Mouse (Mus musculus): ENCODE data around the gene Creb5. TPM values are rescaled to one million over a fixed set of nuclear protein-coding genes. Genes with fewer than 3 reads are reported as not detected.

The Creb5 gene
- polyA plus RNA-seq, 1 experiment from 2014 or later, result 3.5 TPM

- H3K4me2 ChIP-seq (replicated peaks; ENCODE audit: low read depth, low read length), result no peak overlapping the region
- H3K27me3 ChIP-seq (ENCODE audit: insufficient read depth, low read length), result peaks cover 33% of the 10 kb centered on the region; the same call in 1 of the 2 replicates
- no peaks in the 10 kb centered on the region for H3K9me3 ChIP-seq (ENCODE audit: low read length)
- WGBS, result 87% methylated on average over 5 of the region's 5 CpGs
- no peak overlapping the region for H3K9ac ChIP-seq (replicated peaks; ENCODE audit: low read length)
- no peak overlapping the region for H3K4me3 ChIP-seq (ENCODE audit: low read length)
- no peak overlapping the region for H3K27ac ChIP-seq (ENCODE audit: low read length)
- ATAC-seq (ENCODE audit: low FRiP score, low TSS enrichment), result no peak
- peaks cover 14% of the 10 kb centered on the region; the same call in 1 of the 2 replicates for H3K4me1 ChIP-seq (ENCODE audit: insufficient read depth, low read length)
- no peaks in the 10 kb centered on the region for H3K36me3 ChIP-seq (ENCODE audit: insufficient read depth, low read length)
These were observed 324.4 kb downstream of the Creb5 start for GRCm38 (mm10) chr6:53611451-53611945.

DNA sequence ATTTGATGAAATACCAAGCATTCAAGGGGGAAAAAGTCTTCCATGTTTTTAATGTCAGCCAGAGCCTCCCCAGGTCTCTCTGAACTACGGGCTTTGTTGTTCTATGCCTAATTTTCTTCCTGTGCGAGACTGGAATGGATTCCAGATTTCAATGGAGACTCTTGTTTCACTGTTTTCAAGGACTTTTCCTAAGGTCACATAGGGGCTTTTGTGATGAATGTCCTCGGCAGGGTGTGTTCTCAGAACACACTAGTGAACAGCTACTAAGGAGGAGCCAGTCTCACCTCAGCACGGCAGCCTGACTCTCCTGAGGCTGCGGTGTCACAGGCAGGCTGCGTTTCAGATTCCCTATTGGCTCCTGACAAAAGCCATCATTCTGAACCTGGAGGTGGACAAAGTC, 325.6 kb downstream of the Creb5 start:
- Histone ChIP-seq H3K36me3 (ENCODE audit: insufficient read depth, low read length) (no peaks in the 10 kb centered on the region), H3K4me1 (ENCODE audit: insufficient read depth, low read length) (peaks cover 14% of the 10 kb centered on the region; the same call in 1 of the 2 replicates), H3K27ac (ENCODE audit: low read length) (no peak overlapping the region), H3K27me3 (ENCODE audit: insufficient read depth, low read length) (peaks cover 33% of the 10 kb centered on the region; the same call in 1 of the 2 replicates), H3K9ac (replicated peaks; ENCODE audit: low read length) (no peak overlapping the region), H3K4me2 (replicated peaks; ENCODE audit: low read depth, low read length) (no peak overlapping the region), H3K4me3 (ENCODE audit: low read length) (no peak overlapping the region), H3K9me3 (ENCODE audit: low read length) (no peaks in the 10 kb centered on the region)
- ATAC-seq (ENCODE audit: low FRiP score, low TSS enrichment), result no peak
- WGBS, result 25% methylated on average over 6 of the region's 6 CpGs

DNA sequence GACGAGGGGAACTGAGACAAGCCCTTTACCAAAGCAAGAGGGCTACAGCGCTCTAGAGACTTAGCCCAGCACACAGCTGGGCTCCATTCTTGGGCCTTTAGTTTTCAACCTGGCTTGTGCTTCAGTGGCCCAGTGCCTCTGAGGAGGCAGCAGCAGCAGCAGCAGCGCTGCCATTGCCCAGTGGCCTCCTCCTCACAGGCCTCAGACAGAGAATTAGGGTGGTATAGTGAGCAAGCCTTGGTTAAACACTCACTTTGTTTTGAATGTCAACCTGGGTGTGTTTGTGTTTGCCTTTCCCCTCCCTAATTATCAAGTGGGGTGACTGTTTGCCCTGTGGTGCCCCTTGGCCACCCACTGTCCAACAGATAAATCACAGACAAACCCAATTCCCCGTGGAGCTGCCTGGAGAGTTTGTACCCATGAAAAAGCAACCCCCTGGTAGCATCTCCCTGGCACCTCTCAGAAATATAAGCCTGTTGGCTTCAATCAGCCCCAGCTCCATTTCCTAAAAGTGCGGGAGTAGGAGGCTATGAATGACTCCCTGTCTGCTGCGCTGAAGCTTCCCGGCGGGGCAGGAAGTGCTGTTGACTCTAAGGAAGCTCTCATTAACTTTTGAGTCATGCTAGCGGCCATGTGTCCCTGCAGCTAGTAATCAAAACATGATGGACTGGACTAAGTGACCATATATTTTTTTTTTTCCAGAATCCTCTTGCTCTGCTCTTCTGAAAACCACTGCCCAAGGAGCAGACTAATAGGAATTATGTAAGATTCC, 328.6 kb downstream of the Creb5 start:
- ATAC-seq (ENCODE audit: low FRiP score, low TSS enrichment), result peak; percentile 85
- Histone ChIP-seq H3K9me3 (ENCODE audit: low read length) (no peaks in the 10 kb centered on the region), H3K4me3 (ENCODE audit: low read length) (no peak overlapping the region), H3K4me1 (ENCODE audit: insufficient read depth, low read length) (peaks cover 14% of the 10 kb centered on the region; the same call in 1 of the 2 replicates), H3K27me3 (ENCODE audit: insufficient read depth, low read length) (peaks cover 27% of the 10 kb centered on the region; the same call in 1 of the 2 replicates), H3K36me3 (ENCODE audit: insufficient read depth, low read length) (no peaks in the 10 kb centered on the region), H3K27ac (ENCODE audit: low read length) (no peak overlapping the region), H3K9ac (replicated peaks; ENCODE audit: low read length) (no peak overlapping the region), H3K4me2 (replicated peaks; ENCODE audit: low read depth, low read length) (no peak overlapping the region)
- 27% methylated on average over 9 of the region's 9 CpGs for WGBS

DNA sequence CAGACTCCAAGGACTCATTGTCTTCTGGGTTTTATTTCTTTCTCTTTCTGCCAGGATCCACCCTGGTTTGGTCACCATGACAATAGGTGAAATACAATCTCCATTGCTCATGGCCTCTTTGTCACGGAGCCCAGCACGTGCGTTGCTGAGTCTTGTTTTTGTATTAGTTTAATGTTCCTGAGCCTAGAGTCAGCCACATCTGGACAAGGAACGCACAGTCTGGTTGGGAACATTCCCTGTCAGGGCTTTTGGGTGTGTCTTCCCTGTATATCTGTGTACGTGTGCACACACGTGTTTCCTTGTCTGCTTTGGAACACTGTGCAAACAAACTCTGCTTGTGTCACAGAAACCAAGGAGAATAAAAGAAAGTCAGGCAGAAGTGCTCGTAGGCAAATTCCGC, 331.1 kb downstream of the Creb5 start:
- Histone ChIP-seq H3K27me3 (ENCODE audit: insufficient read depth, low read length) (peaks cover 12% of the 10 kb centered on the region; the same call in 1 of the 2 replicates), H3K9ac (replicated peaks; ENCODE audit: low read length) (no peak overlapping the region), H3K4me2 (replicated peaks; ENCODE audit: low read depth, low read length) (no peak overlapping the region), H3K4me1 (ENCODE audit: insufficient read depth, low read length) (peaks cover 19% of the 10 kb centered on the region; the same call in 1 of the 2 replicates), H3K36me3 (ENCODE audit: insufficient read depth, low read length) (no peaks in the 10 kb centered on the region), H3K9me3 (ENCODE audit: low read length) (no peaks in the 10 kb centered on the region), H3K4me3 (ENCODE audit: low read length) (no peak overlapping the region), H3K27ac (ENCODE audit: low read length) (no peak overlapping the region)
- ATAC-seq (ENCODE audit: low FRiP score, low TSS enrichment), result no peak
- 50% methylated on average over 8 of the region's 8 CpGs for WGBS

- no peak overlapping the region for H3K9ac ChIP-seq (replicated peaks; ENCODE audit: low read length)
- H3K27me3 ChIP-seq (ENCODE audit: insufficient read depth, low read length), result no peaks in the 10 kb centered on the region
- H3K4me3 ChIP-seq (ENCODE audit: low read length), result no peak overlapping the region
- H3K27ac ChIP-seq (ENCODE audit: low read length), result no peak overlapping the region
- 87% methylated on average over 1 of the region's 1 CpGs for WGBS
- H3K4me1 ChIP-seq (ENCODE audit: insufficient read depth, low read length), result peaks cover 19% of the 10 kb centered on the region; the same call in 1 of the 2 replicates
- no peak overlapping the region for H3K4me2 ChIP-seq (replicated peaks; ENCODE audit: low read depth, low read length)
- H3K36me3 ChIP-seq (ENCODE audit: insufficient read depth, low read length), result no peaks in the 10 kb centered on the region
- no peak for ATAC-seq (ENCODE audit: low FRiP score, low TSS enrichment)
- no peaks in the 10 kb centered on the region for H3K9me3 ChIP-seq (ENCODE audit: low read length)
These were observed 332.6 kb downstream of the Creb5 start for GRCm38 (mm10) chr6:53619676-53620075.

GRCm38 (mm10) chr6:53621295-53621694, 334.2 kb downstream of the Creb5 start:
- no peak for ATAC-seq (ENCODE audit: low FRiP score, low TSS enrichment)
- Histone ChIP-seq H3K4me3 (ENCODE audit: low read length) (no peak overlapping the region), H3K9me3 (ENCODE audit: low read length) (no peaks in the 10 kb centered on the region), H3K27ac (ENCODE audit: low read length) (no peak overlapping the region), H3K9ac (replicated peaks; ENCODE audit: low read length) (no peak overlapping the region), H3K4me1 (ENCODE audit: insufficient read depth, low read length) (peaks cover 5% of the 10 kb centered on the region; the same call in 1 of the 2 replicates), H3K27me3 (ENCODE audit: insufficient read depth, low read length) (peaks cover 3% of the 10 kb centered on the region), H3K36me3 (ENCODE audit: insufficient read depth, low read length) (no peaks in the 10 kb centered on the region), H3K4me2 (replicated peaks; ENCODE audit: low read depth, low read length) (no peak overlapping the region)
- 48% methylated on average over 5 of the region's 5 CpGs for WGBS

- Histone ChIP-seq H3K4me1 (ENCODE audit: insufficient read depth, low read length) (0 out of 2 replicates have a peak, but pooled peaks cover 5% of the 10 kb centered on the region), H3K9me3 (ENCODE audit: low read length) (no peaks in the 10 kb centered on the region), H3K4me2 (replicated peaks; ENCODE audit: low read depth, low read length) (no peak overlapping the region), H3K9ac (replicated peaks; ENCODE audit: low read length) (no peak overlapping the region), H3K4me3 (ENCODE audit: low read length) (no peak overlapping the region), H3K27me3 (ENCODE audit: insufficient read depth, low read length) (peaks cover 6% of the 10 kb centered on the region), H3K36me3 (ENCODE audit: insufficient read depth, low read length) (no peaks in the 10 kb centered on the region), H3K27ac (ENCODE audit: low read length) (no peak overlapping the region)
- no peak for ATAC-seq (ENCODE audit: low FRiP score, low TSS enrichment)
- 66% methylated on average over 15 of the region's 15 CpGs for WGBS
These were observed 337.6 kb downstream of the Creb5 start for GRCm38 (mm10) chr6:53624455-53625276.

- H3K4me1 ChIP-seq (ENCODE audit: insufficient read depth, low read length), result 0 out of 2 replicates have a peak, but pooled peaks cover 5% of the 10 kb centered on the region
These were observed 339.0 kb downstream of the Creb5 start for GRCm38 (mm10) chr6:53626044-53626443.

GRCm38 (mm10) chr6:53628714-53629113, 341.6 kb downstream of the Creb5 start:
- H3K4me3 ChIP-seq (ENCODE audit: low read length), result no peak overlapping the region
- H3K9me3 ChIP-seq (ENCODE audit: low read length), result no peaks in the 10 kb centered on the region
- no peaks in the 10 kb centered on the region for H3K4me1 ChIP-seq (ENCODE audit: insufficient read depth, low read length)
- no peaks in the 10 kb centered on the region for H3K36me3 ChIP-seq (ENCODE audit: insufficient read depth, low read length)
- no peak for ATAC-seq (ENCODE audit: low FRiP score, low TSS enrichment)
- H3K9ac ChIP-seq (replicated peaks; ENCODE audit: low read length), result no peak overlapping the region
- H3K27ac ChIP-seq (ENCODE audit: low read length), result no peak overlapping the region
- peaks cover 6% of the 10 kb centered on the region for H3K27me3 ChIP-seq (ENCODE audit: insufficient read depth, low read length)
- H3K4me2 ChIP-seq (replicated peaks; ENCODE audit: low read depth, low read length), result no peak overlapping the region

More at GRCm38 (mm10) chr6:53626044-53626443, 339.0 kb downstream of the Creb5 start:
- WGBS, result 89% methylated on average over 5 of the region's 5 CpGs
- no peak for ATAC-seq (ENCODE audit: low FRiP score, low TSS enrichment)
- H3K4me2 ChIP-seq (replicated peaks; ENCODE audit: low read depth, low read length), result no peak overlapping the region
- no peak overlapping the region for H3K27ac ChIP-seq (ENCODE audit: low read length)
- no peaks in the 10 kb centered on the region for H3K9me3 ChIP-seq (ENCODE audit: low read length)
- peaks cover 6% of the 10 kb centered on the region for H3K27me3 ChIP-seq (ENCODE audit: insufficient read depth, low read length)
- no peaks in the 10 kb centered on the region for H3K36me3 ChIP-seq (ENCODE audit: insufficient read depth, low read length)
- no peak overlapping the region for H3K9ac ChIP-seq (replicated peaks; ENCODE audit: low read length)
- no peak overlapping the region for H3K4me3 ChIP-seq (ENCODE audit: low read length)

Measured in kidney, embryonic 16.5 days (tissue).